Mouse (Mus musculus) megakaryocyte progenitor cell, adult 5-6 weeks (primary cell): Measurements from ENCODE around the gene Tcte2. TPM values are rescaled to one million over a fixed set of nuclear protein-coding genes. Genes with fewer than 3 reads are reported as not detected.

Experiments used
- ATAC-seq: replicated peaks from 2 replicates; pipeline ENCODE4 v1.8.0; 2016; ENCODE audit warnings: mild to moderate bottlenecking, moderate TSS enrichment, inconsistent platforms; ENCODE audit not compliant: poor library complexity
- total RNA-seq, 2 experiments: library from RNA; stranded (forward) in 1 of 2; stranded (reverse) in 1 of 2; fragments of 157-497, 149-512 nt in 1 of 2; fragments of 200-1000 nt in 1 of 2; gene quantifications; 2 replicates each; pipeline versions ENCODE4 v1.2.3 to v1.2.4; 2015 to 2017

Tcte2 gene
- total RNA-seq, 2 experiments from 2014 or later = 1.0 TPM; not detected in 1

DNA sequence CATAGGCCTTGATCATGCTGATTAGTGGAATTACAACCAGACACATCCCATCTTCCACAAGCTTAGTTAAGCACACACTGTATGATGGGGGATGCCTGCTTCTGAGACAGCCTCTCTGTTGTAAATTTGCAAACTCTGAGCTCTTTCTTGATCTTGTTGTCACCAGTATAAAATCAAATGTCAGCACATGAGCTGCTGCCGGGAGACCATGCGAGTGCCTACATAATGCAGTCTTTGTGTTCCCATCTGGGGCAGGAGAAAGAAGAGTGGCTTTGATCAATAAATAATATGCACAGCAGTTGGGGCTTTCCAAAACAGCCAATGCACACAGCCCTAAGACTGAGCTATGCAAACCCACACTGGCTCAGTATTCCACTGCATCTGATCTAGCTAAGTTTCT, 39.2 kb downstream of the Tcte2 start:
- no peak for ATAC-seq

DNA sequence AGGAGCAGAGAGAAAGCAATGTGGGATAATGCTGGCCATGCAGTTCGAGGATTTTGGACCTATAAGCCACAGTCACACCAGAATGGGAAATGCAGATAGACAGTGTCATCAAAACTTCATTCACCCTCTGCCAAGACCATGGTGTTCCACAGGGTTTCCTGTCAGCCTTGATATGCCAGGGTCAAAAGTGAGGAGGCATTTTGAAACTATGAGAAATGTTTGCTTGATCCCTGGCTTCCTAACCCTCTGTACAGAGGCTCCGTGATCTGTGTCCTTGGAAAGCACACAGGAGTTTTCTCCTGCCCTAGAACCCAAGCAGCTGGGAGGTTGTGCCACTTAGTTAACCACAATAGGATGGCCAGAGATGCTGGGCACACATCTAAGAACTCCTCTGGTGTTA, 40.3 kb downstream of the Tcte2 start:
- ATAC-seq = no peak

GRCm38 (mm10) chr17:13720187-13720586, 41.4 kb downstream of the Tcte2 start:
- ATAC-seq = no peak

DNA sequence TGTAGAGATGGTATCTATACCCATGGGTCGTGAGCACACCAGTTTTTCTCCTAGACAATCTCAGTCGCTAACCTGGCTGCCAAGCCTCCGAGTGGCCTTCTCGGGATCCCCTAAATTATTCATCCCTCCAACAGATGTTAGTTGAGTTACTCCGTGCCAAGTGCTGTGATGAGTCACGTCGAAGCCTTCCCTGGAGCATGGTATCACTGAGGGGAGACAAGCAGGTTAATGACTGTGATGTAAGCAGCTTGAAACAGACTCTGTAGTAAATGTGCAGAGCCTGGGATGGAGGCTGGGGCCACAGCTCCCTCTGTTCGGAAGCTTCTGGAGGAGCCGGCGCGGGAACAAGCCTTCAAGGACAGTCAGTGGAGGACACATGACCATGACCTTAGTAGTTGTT, 44.2 kb downstream of the Tcte2 start:
- ATAC-seq = no peak

GRCm38 (mm10) chr17:13716336-13716735, 45.3 kb downstream of the Tcte2 start:
- no peak for ATAC-seq

- peak; percentile 97 for ATAC-seq
These were observed 46.1 kb downstream of the Tcte2 start for GRCm38 (mm10) chr17:13715511-13715910.

- no peak for ATAC-seq
These were observed 47.0 kb downstream of the Tcte2 start for GRCm38 (mm10) chr17:13714654-13715053.

GRCm38 (mm10) chr17:13714128-13714527, 47.5 kb downstream of the Tcte2 start:
- no peak for ATAC-seq

GRCm38 (mm10) chr17:13712518-13712917, 49.1 kb downstream of the Tcte2 start:
- ATAC-seq = no peak

- ATAC-seq = no peak
These were observed 49.5 kb downstream of the Tcte2 start for GRCm38 (mm10) chr17:13712116-13712515.

GRCm38 (mm10) chr17:13711173-13711572, 50.5 kb downstream of the Tcte2 start:
- no peak for ATAC-seq

- no peak for ATAC-seq
These were observed 56.1 kb downstream of the Tcte2 start for GRCm38 (mm10) chr17:13705481-13705921.

- no peak for ATAC-seq
These were observed 57.9 kb downstream of the Tcte2 start for GRCm38 (mm10) chr17:13703611-13704320.

GRCm38 (mm10) chr17:13700131-13701016, 61.3 kb downstream of the Tcte2 start:
- ATAC-seq = no peak

GRCm38 (mm10) chr17:13699716-13700115, 61.9 kb downstream of the Tcte2 start:
- no peak for ATAC-seq

DNA sequence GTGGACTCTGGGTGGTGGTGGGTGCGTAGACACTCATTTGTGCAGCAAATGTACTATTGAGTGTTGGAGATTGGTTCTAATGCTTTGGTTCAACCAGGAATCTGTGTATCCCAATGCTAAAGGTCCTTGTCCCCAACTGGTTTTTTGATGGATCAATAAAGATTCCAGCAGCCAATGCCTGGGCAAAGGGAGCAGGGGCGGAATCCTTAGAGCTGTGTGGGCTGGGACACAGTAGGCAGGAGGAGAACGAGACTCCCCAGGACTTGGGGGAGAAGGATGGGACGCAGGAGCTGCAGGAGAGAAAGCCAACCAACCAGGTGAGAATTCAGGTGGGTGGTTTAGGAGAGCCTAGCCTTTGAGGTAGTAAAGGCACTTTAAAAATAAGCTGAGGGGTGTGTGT, 63.4 kb downstream of the Tcte2 start:
- ATAC-seq = no peak

- ATAC-seq = no peak
These were observed 64.0 kb downstream of the Tcte2 start for GRCm38 (mm10) chr17:13697646-13698045.

GRCm38 (mm10) chr17:13695881-13696280, 65.7 kb downstream of the Tcte2 start:
- no peak for ATAC-seq

- no peak for ATAC-seq
These were observed 66.4 kb downstream of the Tcte2 start for GRCm38 (mm10) chr17:13695211-13695610.

GRCm38 (mm10) chr17:13694181-13694580, 67.4 kb downstream of the Tcte2 start:
- ATAC-seq = no peak

GRCm38 (mm10) chr17:13687656-13688055, 74.0 kb downstream of the Tcte2 start:
- no peak for ATAC-seq

GRCm38 (mm10) chr17:13687086-13687485, 74.5 kb downstream of the Tcte2 start:
- no peak for ATAC-seq
